Mouse (Mus musculus) kidney, postnatal 0 days (tissue): ENCODE data around the gene Ccdc188. TPM values are rescaled to one million over a fixed set of nuclear protein-coding genes. Genes with fewer than 3 reads are reported as not detected.

ENCODE experiments used
- ATAC-seq: fragments of 200-750 bp; cut with Nextera tagmentation; replicated peaks from 2 replicates; pipeline ENCODE4 v1.8.0; 2017; ENCODE audit warnings: low read depth, moderate number of reproducible peaks, moderate TSS enrichment, moderate library complexity; ENCODE audit not compliant: low FRiP score
- DNase-seq: peaks from one replicate; pipeline ENCODE4 v3.0.0-alpha.2; 2016; ENCODE audit warnings: low spot score
- H3K27ac ChIP-seq: fragments of 300-500 bp; sonication (generic); 2 replicates; pipeline ENCODE4 v1.5.1; 2014; ENCODE audit warnings: mild to moderate bottlenecking
- H3K27me3 ChIP-seq: fragments of 300-500 bp; sonication (generic); 2 replicates; pipeline ENCODE4 v1.6.1; 2014; ENCODE audit warnings: low read length, mixed read lengths; ENCODE audit not compliant: insufficient read depth
- H3K36me3 ChIP-seq: fragments of 300-500 bp; sonication (generic); 2 replicates; pipeline ENCODE4 v1.6.1; 2014; ENCODE audit warnings: low read length, mixed read lengths; ENCODE audit not compliant: insufficient read depth
- H3K4me1 ChIP-seq: fragments of 300-500 bp; sonication (generic); replicated peaks from 2 replicates; pipeline ENCODE4 v1.6.1; 2014; ENCODE audit warnings: antibody characterized with exemption, low read length, mixed read lengths; ENCODE audit not compliant: insufficient read depth
- H3K4me2 ChIP-seq: fragments of 300-500 bp; sonication (generic); 2 replicates; pipeline ENCODE4 v1.6.1; 2014; ENCODE audit warnings: mild to moderate bottlenecking, low read length, moderate library complexity, mixed read lengths
- H3K4me3 ChIP-seq: fragments of 300-500 bp; sonication (generic); replicated peaks from 2 replicates; pipeline ENCODE4 v1.5.1; 2014; ENCODE audit warnings: low read depth, low read length
- H3K9ac ChIP-seq: fragments of 300-500 bp; sonication (generic); 2 replicates; pipeline ENCODE4 v1.6.1; 2014; ENCODE audit warnings: low read depth, low read length
- H3K9me3 ChIP-seq: fragments of 300-500 bp; sonication (generic); replicated peaks from 2 replicates; pipeline ENCODE4 v1.6.1; 2016; ENCODE audit warnings: low read length, inconsistent platforms, mixed read lengths
- CTCF ChIP-seq: IDR thresholded peaks from 2 replicates; pipeline ENCODE4 v1.5.1; 2016; ENCODE audit warnings: antibody characterized with exemption, low read depth, mild to moderate bottlenecking, moderate library complexity
- WGBS: fragments of 180-500 bp; shearing (Covaris S2); extraction: QIAGEN DNeasy Blood & Tissue Kit; methylation state at CpG from one replicate; pipeline ENCODE4 v1.1.7; 2014; 5-methylcytosine and 5-hydroxymethylcytosine counted together
- polyA plus RNA-seq: library from polyadenylated mRNA; unstranded; fragments of >200 nt; fragmentation: Nextera tagmentation; extraction: Ambion mirVana; gene quantifications from 2 replicates; pipeline ENCODE4 v1.2.1, GENCODE M21; 2015

Ccdc188 gene
- polyA plus RNA-seq, 1 experiment from 2014 or later, result not detected

GRCm38 (mm10) chr16:18230617-18231016 lies 12.9 kb downstream of the Ccdc188 start:
- 88% methylated on average over 6 of the region's 6 CpGs for WGBS
- Histone ChIP-seq H3K9me3 (no peaks in the 10 kb centered on the region), H3K4me1 (peaks cover 20% of the 10 kb centered on the region), H3K4me2 (no peak overlapping the region), H3K27me3 (no peaks in the 10 kb centered on the region), H3K36me3 (peaks cover 19% of the 10 kb centered on the region), H3K27ac (no peak overlapping the region), H3K9ac (no peak overlapping the region), H3K4me3 (no peak overlapping the region)
- DNase-seq (no peak), ATAC-seq (no peak)
- TF ChIP-seq CTCF, result no peak

GRCm38 (mm10) chr16:18231047-18231446 lies 13.4 kb downstream of the Ccdc188 start:
- WGBS, result 85% methylated on average over 3 of the region's 3 CpGs
- Histone ChIP-seq H3K9me3 (no peaks in the 10 kb centered on the region), H3K9ac (no peak overlapping the region), H3K36me3 (peaks cover 15% of the 10 kb centered on the region), H3K27ac (no peak overlapping the region), H3K4me2 (no peak overlapping the region), H3K27me3 (no peaks in the 10 kb centered on the region), H3K4me3 (no peak overlapping the region), H3K4me1 (peaks cover 24% of the 10 kb centered on the region)
- DNase-seq (no peak), ATAC-seq (no peak)
- no peak for TF ChIP-seq CTCF

GRCm38 (mm10) chr16:18231451-18231850 lies 13.8 kb downstream of the Ccdc188 start:
- no peaks in the 10 kb centered on the region for H3K9me3 ChIP-seq
- H3K36me3 ChIP-seq, result peaks cover 13% of the 10 kb centered on the region; the same call in 1 of the 2 replicates
- 79% methylated on average over 4 of the region's 4 CpGs for WGBS
- H3K27me3 ChIP-seq, result no peaks in the 10 kb centered on the region
- DNase-seq (no peak), ATAC-seq (no peak)
- no peak for TF ChIP-seq CTCF
- no peak overlapping the region for H3K9ac ChIP-seq
- H3K4me3 ChIP-seq, result no peak overlapping the region
- H3K27ac ChIP-seq, result no peak overlapping the region
- H3K4me1 ChIP-seq, result peaks cover 28% of the 10 kb centered on the region
- no peak overlapping the region for H3K4me2 ChIP-seq

GRCm38 (mm10) chr16:18233451-18233850 lies 15.8 kb downstream of the Ccdc188 start:
- Histone ChIP-seq H3K27ac (no peak overlapping the region), H3K4me3 (no peak overlapping the region), H3K9ac (peak overlapping the region; percentile 4; the same call in 1 of the 2 replicates), H3K4me2 (peak overlapping the region; percentile 92), H3K9me3 (no peaks in the 10 kb centered on the region), H3K4me1 (peaks cover 29% of the 10 kb centered on the region), H3K27me3 (no peaks in the 10 kb centered on the region), H3K36me3 (0 out of 2 replicates have a peak, but pooled peaks cover 2% of the 10 kb centered on the region)
- ATAC-seq, result no peak
- WGBS, result 17% methylated on average over 1 of the region's 1 CpGs
- TF ChIP-seq CTCF, result no peak
- no peak for DNase-seq

GRCm38 (mm10) chr16:18233919-18234670 lies 16.4 kb downstream of the Ccdc188 start:
- no peaks in the 10 kb centered on the region for H3K27me3 ChIP-seq
- H3K4me1 ChIP-seq, result peaks cover 29% of the 10 kb centered on the region
- ATAC-seq, result peak; percentile 16
- 13% methylated on average over 13 of the region's 13 CpGs for WGBS
- peak; percentile 25 for DNase-seq
- peak overlapping the region; percentile 88 for H3K27ac ChIP-seq
- no peak for TF ChIP-seq CTCF
- H3K36me3 ChIP-seq, result 0 out of 2 replicates have a peak, but pooled peaks cover 1% of the 10 kb centered on the region
- peak overlapping the region; percentile 75 for H3K4me3 ChIP-seq
- H3K9ac ChIP-seq, result peak overlapping the region; percentile 76
- H3K9me3 ChIP-seq, result no peaks in the 10 kb centered on the region
- H3K4me2 ChIP-seq, result peak overlapping the region; percentile 92

GRCm38 (mm10) chr16:18234671-18235388 lies 17.2 kb downstream of the Ccdc188 start, which contains the start of gene Zdhhc8:
Gene Zdhhc8, minus strand, starts transcription at chr16:18235136.
- Histone ChIP-seq H3K9ac (peak within 1 kb of the TSS; percentile 76), H3K4me2 (peak within 1 kb of the TSS; percentile 92), H3K36me3 (0 out of 2 replicates have a peak, but pooled peaks cover 7% of the 10 kb centered on the region), H3K9me3 (no peaks in the 10 kb centered on the region), H3K27me3 (no peaks in the 10 kb centered on the region), H3K27ac (peak within 1 kb of the TSS; percentile 88), H3K4me1 (peaks cover 27% of the 10 kb centered on the region), H3K4me3 (peak within 1 kb of the TSS; percentile 75)
- ATAC-seq (peak; percentile 60), DNase-seq (peak; percentile 82)
- no peak for TF ChIP-seq CTCF
- under 1% methylated on average over 57 of the region's 79 CpGs for WGBS
